Mouse (Mus musculus): ENCODE measurements around the gene Hist1h2bc. TPM values are rescaled to one million over a fixed set of nuclear protein-coding genes. Genes with fewer than 3 reads are reported as not detected.

Hist1h2bc gene
- polyA plus RNA-seq, 1 experiment = 44.4 TPM

DNA sequence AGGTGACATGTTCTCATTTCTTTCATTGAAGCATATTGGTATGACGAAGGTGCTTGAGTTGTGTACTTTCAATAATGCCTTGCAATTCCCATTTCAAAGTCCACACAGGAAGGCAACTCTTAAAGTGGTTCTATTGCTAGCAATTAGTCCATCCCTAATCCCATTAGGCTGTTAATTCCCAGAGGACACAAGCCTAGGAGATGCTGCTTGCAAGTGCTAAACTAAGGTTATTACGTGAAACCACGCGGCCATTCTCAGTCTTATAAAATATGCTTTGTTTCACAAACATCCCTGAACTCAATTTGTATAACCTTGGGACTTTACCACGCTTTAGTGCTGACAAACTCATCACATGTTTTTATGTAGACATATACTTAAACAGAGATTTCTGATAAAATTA, 53.1 kb downstream of the Hist1h2bc start:
- TF ChIP-seq CTCF (IDR thresholded peaks at IDR 0.05; ENCODE audit: extremely low read depth, insufficient read depth, insufficient read length, insufficient replicate concordance) = no peak
- Histone ChIP-seq H3K36me3 (ENCODE audit: control insufficient read depth, insufficient read depth, low read length) (no peaks in the 10 kb centered on the region; the same call in 1 of the 2 replicates), H3K4me3 (ENCODE audit: extremely low read depth, insufficient read depth, insufficient read length) (no peak overlapping the region), H3K4me1 (ENCODE audit: control insufficient read depth, insufficient read depth, insufficient read length) (no peaks in the 10 kb centered on the region), H3K27me3 (ENCODE audit: control insufficient read depth, insufficient read depth, low read length) (no peaks in the 10 kb centered on the region), H3K27ac (ENCODE audit: insufficient read depth, low read length) (no peak overlapping the region)
- 94% methylated on average over 5 of the region's 5 CpGs for WGBS
- DNase-seq (ENCODE audit: low read depth in 1 of 2, low spot score in 2 of 2) = no peak

DNA sequence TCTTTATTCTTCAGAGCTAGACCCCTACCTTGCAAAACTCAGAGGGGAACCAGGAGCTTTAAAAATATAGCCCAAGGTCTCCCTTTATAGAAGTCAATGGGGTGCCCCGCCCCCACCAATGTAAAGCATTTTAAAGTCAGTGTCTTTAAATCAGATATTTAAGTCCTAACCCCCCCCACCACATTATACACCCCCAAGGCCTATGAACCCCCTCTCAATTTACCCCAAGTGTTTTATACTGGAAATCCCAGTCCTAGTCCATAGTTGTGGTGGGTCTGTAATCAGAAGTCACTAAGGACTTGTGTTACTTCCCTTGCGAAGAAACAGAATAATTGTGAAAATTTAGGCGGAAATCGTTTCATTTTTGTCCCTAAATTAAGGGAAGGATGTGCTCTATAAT, 54.0 kb downstream of the Hist1h2bc start:
- DNase-seq (ENCODE audit: low read depth in 1 of 2, low spot score in 2 of 2) = no peak
- 0 out of 2 replicates have a peak overlapping the region, but pooled peaks have one; percentile 67 for H3K4me3 ChIP-seq (ENCODE audit: extremely low read depth, insufficient read depth, insufficient read length)
- TF ChIP-seq CTCF (IDR thresholded peaks at IDR 0.05; ENCODE audit: extremely low read depth, insufficient read depth, insufficient read length, insufficient replicate concordance) = no peak
- TF ChIP-seq POLR2A (IDR thresholded peaks at IDR 0.05; ENCODE audit: low read depth, low read length) = no peak
- H3K27me3 ChIP-seq (ENCODE audit: control insufficient read depth, insufficient read depth, low read length) = no peaks in the 10 kb centered on the region
- H3K27ac ChIP-seq (ENCODE audit: insufficient read depth, low read length) = peak overlapping the region; percentile 98; the same call in 1 of the 2 replicates
- no peaks in the 10 kb centered on the region for H3K4me1 ChIP-seq (ENCODE audit: control insufficient read depth, insufficient read depth, insufficient read length)
- WGBS = 29% methylated on average over 4 of the region's 4 CpGs
- H3K36me3 ChIP-seq (ENCODE audit: control insufficient read depth, insufficient read depth, low read length) = no peaks in the 10 kb centered on the region; the same call in 1 of the 2 replicates

DNA sequence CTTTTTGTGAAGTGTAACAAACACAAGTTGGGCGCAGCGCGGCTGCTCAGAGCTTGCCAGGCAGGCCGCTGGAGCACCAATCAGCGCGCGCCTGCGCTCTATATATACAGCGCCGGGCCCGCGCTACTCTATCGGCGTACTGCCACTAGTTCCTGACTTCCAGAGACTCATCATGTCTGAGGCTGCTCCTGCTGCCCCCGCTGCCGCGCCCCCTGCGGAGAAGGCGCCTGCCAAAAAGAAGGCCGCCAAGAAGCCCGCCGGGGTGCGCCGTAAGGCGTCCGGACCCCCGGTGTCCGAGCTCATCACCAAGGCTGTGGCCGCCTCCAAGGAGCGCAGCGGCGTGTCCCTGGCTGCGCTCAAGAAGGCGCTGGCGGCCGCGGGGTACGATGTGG, 54.7 kb downstream of the Hist1h2bc start, which contains the start of gene Hist1h1c:
Gene Hist1h1c (plus strand): TSS at position 132 of the 392 bp plus-strand sequence.
- DNase-seq (ENCODE audit: low read depth in 1 of 2, low spot score in 2 of 2) = peak; percentile 89 to 90
- Histone ChIP-seq H3K36me3 (ENCODE audit: control insufficient read depth, insufficient read depth, low read length) (no peaks in the 10 kb centered on the region; the same call in 1 of the 2 replicates), H3K4me3 (ENCODE audit: extremely low read depth, insufficient read depth, insufficient read length) (peak within 1 kb of the TSS; percentile 67), H3K27me3 (ENCODE audit: control insufficient read depth, insufficient read depth, low read length) (no peaks in the 10 kb centered on the region), H3K4me1 (ENCODE audit: control insufficient read depth, insufficient read depth, insufficient read length) (no peaks in the 10 kb centered on the region), H3K27ac (ENCODE audit: insufficient read depth, low read length) (peak within 1 kb of the TSS; percentile 98)
- under 1% methylated on average over 37 of the region's 38 CpGs for WGBS
- no peak for TF ChIP-seq CTCF (IDR thresholded peaks at IDR 0.05; ENCODE audit: extremely low read depth, insufficient read depth, insufficient read length, insufficient replicate concordance)
- peak; percentile 99 for TF ChIP-seq POLR2A (IDR thresholded peaks at IDR 0.05; ENCODE audit: low read depth, low read length)

DNA sequence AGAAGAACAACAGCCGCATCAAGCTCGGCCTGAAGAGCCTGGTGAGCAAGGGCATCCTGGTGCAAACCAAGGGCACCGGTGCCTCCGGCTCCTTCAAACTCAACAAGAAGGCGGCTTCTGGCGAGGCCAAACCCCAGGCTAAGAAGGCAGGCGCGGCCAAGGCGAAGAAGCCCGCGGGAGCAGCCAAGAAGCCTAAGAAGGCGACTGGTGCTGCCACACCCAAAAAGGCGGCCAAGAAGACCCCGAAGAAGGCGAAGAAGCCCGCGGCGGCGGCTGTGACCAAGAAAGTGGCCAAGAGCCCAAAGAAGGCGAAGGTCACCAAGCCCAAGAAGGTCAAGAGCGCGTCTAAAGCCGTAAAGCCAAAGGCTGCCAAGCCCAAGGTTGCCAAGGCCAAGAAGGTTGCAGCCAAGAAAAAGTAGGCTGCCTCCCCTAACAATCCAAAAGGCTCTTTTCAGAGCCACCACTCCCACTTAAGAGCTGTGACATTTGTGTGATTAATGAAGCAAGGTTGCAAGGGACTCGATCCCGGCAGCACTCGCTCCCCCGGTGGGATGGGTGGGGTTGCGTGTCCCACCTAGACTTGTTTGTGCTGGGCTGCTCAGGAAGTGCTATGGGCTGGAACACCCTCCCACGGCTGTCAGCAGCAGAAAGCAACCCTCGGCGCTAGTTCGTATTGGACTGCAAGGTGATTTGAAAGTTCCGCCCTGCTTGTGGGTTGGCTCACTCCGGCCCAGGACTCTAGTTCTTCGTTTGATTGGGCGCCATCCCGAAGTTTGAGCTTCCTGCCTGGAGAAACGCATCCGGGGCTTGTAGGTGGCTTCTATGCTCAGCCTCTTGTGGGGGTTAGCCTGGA, 55.3 kb downstream of the Hist1h2bc start:
- H3K4me1 ChIP-seq (ENCODE audit: control insufficient read depth, insufficient read depth, insufficient read length) = no peaks in the 10 kb centered on the region
- H3K36me3 ChIP-seq (ENCODE audit: control insufficient read depth, insufficient read depth, low read length) = no peaks in the 10 kb centered on the region; the same call in 1 of the 2 replicates
- H3K4me3 ChIP-seq (ENCODE audit: extremely low read depth, insufficient read depth, insufficient read length) = peak overlapping the region; percentile 67
- under 1% methylated on average over 39 of the region's 39 CpGs for WGBS
- H3K27ac ChIP-seq (ENCODE audit: insufficient read depth, low read length) = peak overlapping the region; percentile 98
- TF ChIP-seq CTCF (IDR thresholded peaks at IDR 0.05; ENCODE audit: extremely low read depth, insufficient read depth, insufficient read length, insufficient replicate concordance) (no peak), POLR2A (IDR thresholded peaks at IDR 0.05; ENCODE audit: low read depth, low read length) (peak; percentile 89)
- H3K27me3 ChIP-seq (ENCODE audit: control insufficient read depth, insufficient read depth, low read length) = no peaks in the 10 kb centered on the region
- DNase-seq (ENCODE audit: low read depth in 1 of 2, low spot score in 2 of 2) = peak; percentile 90 to 91

DNA sequence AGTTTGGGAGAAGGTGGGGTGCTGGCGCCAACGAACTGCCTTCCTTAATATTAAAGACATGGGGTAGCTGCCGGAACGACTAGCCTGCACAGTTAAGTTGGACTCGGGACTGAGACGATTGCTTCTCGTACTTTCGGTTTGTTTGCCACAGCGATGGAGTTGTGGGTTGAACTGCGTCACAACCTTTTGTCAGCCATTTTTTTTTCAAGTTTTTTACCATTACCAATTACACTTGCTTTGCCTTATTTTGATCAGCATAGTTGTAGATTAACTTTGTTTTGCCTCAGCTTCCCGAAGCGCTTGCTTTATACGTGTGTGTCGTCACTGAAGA, 55.9 kb downstream of the Hist1h2bc start:
- under 1% methylated on average over 14 of the region's 14 CpGs for WGBS
- no peaks in the 10 kb centered on the region; the same call in 1 of the 2 replicates for H3K4me1 ChIP-seq (ENCODE audit: control insufficient read depth, insufficient read depth, insufficient read length)
- peak overlapping the region; percentile 98 for H3K27ac ChIP-seq (ENCODE audit: insufficient read depth, low read length)
- H3K4me3 ChIP-seq (ENCODE audit: extremely low read depth, insufficient read depth, insufficient read length) = peak overlapping the region; percentile 67
- peak in 1 of 2 experiments; percentile 88 for DNase-seq (ENCODE audit: low read depth in 1 of 2, low spot score in 2 of 2)
- no peaks in the 10 kb centered on the region; the same call in 1 of the 2 replicates for H3K36me3 ChIP-seq (ENCODE audit: control insufficient read depth, insufficient read depth, low read length)
- no peaks in the 10 kb centered on the region for H3K27me3 ChIP-seq (ENCODE audit: control insufficient read depth, insufficient read depth, low read length)
- TF ChIP-seq POLR2A (IDR thresholded peaks at IDR 0.05; ENCODE audit: low read depth, low read length) (peak; percentile 33), CTCF (IDR thresholded peaks at IDR 0.05; ENCODE audit: extremely low read depth, insufficient read depth, insufficient read length, insufficient replicate concordance) (no peak)

DNA sequence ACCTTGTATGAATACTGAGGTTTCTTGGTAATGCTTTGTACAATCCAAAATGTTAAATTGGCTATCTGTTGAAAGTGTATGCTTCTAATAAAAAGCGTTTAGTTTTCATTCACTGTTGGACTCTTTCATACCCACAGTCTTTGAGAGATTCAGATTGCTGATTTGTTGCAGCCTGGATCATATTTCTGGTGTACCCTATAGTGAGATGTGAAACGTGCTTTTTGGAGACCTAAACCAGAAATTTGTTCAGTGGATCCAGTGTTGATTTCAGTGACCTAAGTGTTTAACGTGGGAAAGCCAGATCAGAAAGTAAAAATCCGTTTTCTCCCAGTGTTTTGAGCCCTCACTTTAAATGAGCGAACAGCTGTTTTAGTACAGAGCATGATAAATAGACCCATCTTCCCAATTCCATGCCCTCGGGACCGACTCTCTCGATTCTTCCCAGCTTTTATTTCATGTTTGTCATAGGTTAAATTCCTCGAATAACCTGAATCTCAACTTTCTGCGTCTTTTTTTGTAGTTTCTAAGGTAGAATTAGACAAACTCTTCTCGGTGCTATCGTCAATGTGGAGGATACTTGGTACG, 56.3 kb downstream of the Hist1h2bc start:
- 28% methylated on average over 13 of the region's 13 CpGs for WGBS
- H3K27ac ChIP-seq (ENCODE audit: insufficient read depth, low read length) = peak overlapping the region; percentile 98
- no peaks in the 10 kb centered on the region; the same call in 1 of the 2 replicates for H3K36me3 ChIP-seq (ENCODE audit: control insufficient read depth, insufficient read depth, low read length)
- no peaks in the 10 kb centered on the region; the same call in 1 of the 2 replicates for H3K4me1 ChIP-seq (ENCODE audit: control insufficient read depth, insufficient read depth, insufficient read length)
- H3K27me3 ChIP-seq (ENCODE audit: control insufficient read depth, insufficient read depth, low read length) = no peaks in the 10 kb centered on the region
- no peak for DNase-seq (ENCODE audit: low read depth in 1 of 2, low spot score in 2 of 2)
- no peak for TF ChIP-seq CTCF (IDR thresholded peaks at IDR 0.05; ENCODE audit: extremely low read depth, insufficient read depth, insufficient read length, insufficient replicate concordance)
- no peak for TF ChIP-seq POLR2A (IDR thresholded peaks at IDR 0.05; ENCODE audit: low read depth, low read length)
- peak overlapping the region; percentile 67 for H3K4me3 ChIP-seq (ENCODE audit: extremely low read depth, insufficient read depth, insufficient read length)
